Mouse (Mus musculus): ENCODE measurements around the gene Tenm4. TPM values are rescaled to one million over a fixed set of nuclear protein-coding genes. Genes with fewer than 3 reads are reported as not detected.

Gene Tenm4
- polyA plus RNA-seq, 1 experiment from 2014 or later: 7.3 TPM

GRCm38 (mm10) chr7:96530571-96531426, 359.8 kb downstream of the Tenm4 start:
- no peak overlapping the region for H3K9ac ChIP-seq (ENCODE audit: low read depth, low read length)
- 68% methylated on average over 10 of the region's 10 CpGs for WGBS

GRCm38 (mm10) chr7:96531954-96532737, 361.1 kb downstream of the Tenm4 start:
- H3K36me3 ChIP-seq (ENCODE audit: control insufficient read depth, insufficient read depth, low read length): no peaks in the 10 kb centered on the region
- H3K9me3 ChIP-seq (ENCODE audit: control insufficient read depth, low read length): no peaks in the 10 kb centered on the region
- H3K4me1 ChIP-seq (replicated peaks; ENCODE audit: control insufficient read depth, insufficient read depth, low read length): no peaks in the 10 kb centered on the region
- H3K4me3 ChIP-seq (ENCODE audit: low read depth, low read length): no peak overlapping the region
- no peak overlapping the region for H3K27ac ChIP-seq (ENCODE audit: low read depth, low read length)
- DNase-seq (ENCODE audit: low spot score) (no peak), ATAC-seq (replicated peaks; ENCODE audit: low FRiP score) (no peak)
- no peak overlapping the region for H3K9ac ChIP-seq (ENCODE audit: low read depth, low read length)
- H3K27me3 ChIP-seq (replicated peaks; ENCODE audit: control insufficient read depth, insufficient read depth, low read length): no peaks in the 10 kb centered on the region
- H3K4me2 ChIP-seq: no peak overlapping the region
- 52% methylated on average over 5 of the region's 5 CpGs for WGBS

More at GRCm38 (mm10) chr7:96530571-96531426, 359.8 kb downstream of the Tenm4 start:
- Histone ChIP-seq H3K36me3 (ENCODE audit: control insufficient read depth, insufficient read depth, low read length) (no peaks in the 10 kb centered on the region), H3K4me3 (ENCODE audit: low read depth, low read length) (no peak overlapping the region), H3K27me3 (replicated peaks; ENCODE audit: control insufficient read depth, insufficient read depth, low read length) (no peaks in the 10 kb centered on the region), H3K4me1 (replicated peaks; ENCODE audit: control insufficient read depth, insufficient read depth, low read length) (no peaks in the 10 kb centered on the region), H3K9me3 (ENCODE audit: control insufficient read depth, low read length) (no peaks in the 10 kb centered on the region), H3K4me2 (no peak overlapping the region), H3K27ac (ENCODE audit: low read depth, low read length) (no peak overlapping the region)
- ATAC-seq (replicated peaks; ENCODE audit: low FRiP score) (no peak), DNase-seq (ENCODE audit: low spot score) (no peak)

- Histone ChIP-seq H3K36me3 (ENCODE audit: control insufficient read depth, insufficient read depth, low read length) (no peaks in the 10 kb centered on the region), H3K4me1 (replicated peaks; ENCODE audit: control insufficient read depth, insufficient read depth, low read length) (no peaks in the 10 kb centered on the region), H3K9ac (ENCODE audit: low read depth, low read length) (no peak overlapping the region), H3K9me3 (ENCODE audit: control insufficient read depth, low read length) (no peaks in the 10 kb centered on the region), H3K4me2 (no peak overlapping the region), H3K4me3 (ENCODE audit: low read depth, low read length) (no peak overlapping the region), H3K27me3 (replicated peaks; ENCODE audit: control insufficient read depth, insufficient read depth, low read length) (no peaks in the 10 kb centered on the region), H3K27ac (ENCODE audit: low read depth, low read length) (no peak overlapping the region)
- DNase-seq (ENCODE audit: low spot score) (no peak), ATAC-seq (replicated peaks; ENCODE audit: low FRiP score) (no peak)
- WGBS: 80% methylated on average over 5 of the region's 5 CpGs
These were observed 361.9 kb downstream of the Tenm4 start for GRCm38 (mm10) chr7:96532804-96533400.

- Histone ChIP-seq H3K36me3 (ENCODE audit: control insufficient read depth, insufficient read depth, low read length) (no peaks in the 10 kb centered on the region), H3K4me1 (replicated peaks; ENCODE audit: control insufficient read depth, insufficient read depth, low read length) (peaks cover 5% of the 10 kb centered on the region; the same call in 1 of the 2 replicates), H3K27ac (ENCODE audit: low read depth, low read length) (no peak overlapping the region), H3K9me3 (ENCODE audit: control insufficient read depth, low read length) (no peaks in the 10 kb centered on the region), H3K4me2 (no peak overlapping the region), H3K27me3 (replicated peaks; ENCODE audit: control insufficient read depth, insufficient read depth, low read length) (no peaks in the 10 kb centered on the region), H3K4me3 (ENCODE audit: low read depth, low read length) (no peak overlapping the region), H3K9ac (ENCODE audit: low read depth, low read length) (no peak overlapping the region)
- no peak for ATAC-seq (replicated peaks; ENCODE audit: low FRiP score)
- DNase-seq (ENCODE audit: low spot score): no peak
- 70% methylated on average over 9 of the region's 9 CpGs for WGBS
These were observed 365.4 kb downstream of the Tenm4 start for GRCm38 (mm10) chr7:96536313-96536880.

GRCm38 (mm10) chr7:96539248-96540034, 368.4 kb downstream of the Tenm4 start:
- Histone ChIP-seq H3K9me3 (ENCODE audit: control insufficient read depth, low read length) (no peaks in the 10 kb centered on the region), H3K9ac (ENCODE audit: low read depth, low read length) (no peak overlapping the region), H3K36me3 (ENCODE audit: control insufficient read depth, insufficient read depth, low read length) (no peaks in the 10 kb centered on the region), H3K4me3 (ENCODE audit: low read depth, low read length) (no peak overlapping the region), H3K4me1 (replicated peaks; ENCODE audit: control insufficient read depth, insufficient read depth, low read length) (peaks cover 5% of the 10 kb centered on the region; the same call in 1 of the 2 replicates), H3K27me3 (replicated peaks; ENCODE audit: control insufficient read depth, insufficient read depth, low read length) (no peaks in the 10 kb centered on the region), H3K4me2 (no peak overlapping the region), H3K27ac (ENCODE audit: low read depth, low read length) (no peak overlapping the region)
- ATAC-seq (replicated peaks; ENCODE audit: low FRiP score) (no peak), DNase-seq (ENCODE audit: low spot score) (no peak)
- WGBS: 73% methylated on average over 4 of the region's 4 CpGs

GRCm38 (mm10) chr7:96540458-96541096, 369.5 kb downstream of the Tenm4 start:
- no peak overlapping the region for H3K4me3 ChIP-seq (ENCODE audit: low read depth, low read length)
- H3K9ac ChIP-seq (ENCODE audit: low read depth, low read length): no peak overlapping the region
- DNase-seq (ENCODE audit: low spot score): no peak
- H3K27me3 ChIP-seq (replicated peaks; ENCODE audit: control insufficient read depth, insufficient read depth, low read length): no peaks in the 10 kb centered on the region
- peaks cover 5% of the 10 kb centered on the region; the same call in 1 of the 2 replicates for H3K4me1 ChIP-seq (replicated peaks; ENCODE audit: control insufficient read depth, insufficient read depth, low read length)
- H3K9me3 ChIP-seq (ENCODE audit: control insufficient read depth, low read length): no peaks in the 10 kb centered on the region
- H3K27ac ChIP-seq (ENCODE audit: low read depth, low read length): no peak overlapping the region
- no peak overlapping the region for H3K4me2 ChIP-seq
- WGBS: 39% methylated on average over 7 of the region's 7 CpGs
- H3K36me3 ChIP-seq (ENCODE audit: control insufficient read depth, insufficient read depth, low read length): no peaks in the 10 kb centered on the region
- no peak for ATAC-seq (replicated peaks; ENCODE audit: low FRiP score)

GRCm38 (mm10) chr7:96545979-96546378, 374.9 kb downstream of the Tenm4 start:
- Histone ChIP-seq H3K9me3 (ENCODE audit: control insufficient read depth, low read length) (no peaks in the 10 kb centered on the region), H3K36me3 (ENCODE audit: control insufficient read depth, insufficient read depth, low read length) (no peaks in the 10 kb centered on the region), H3K4me2 (no peak overlapping the region), H3K9ac (ENCODE audit: low read depth, low read length) (no peak overlapping the region), H3K4me3 (ENCODE audit: low read depth, low read length) (no peak overlapping the region), H3K27me3 (replicated peaks; ENCODE audit: control insufficient read depth, insufficient read depth, low read length) (no peaks in the 10 kb centered on the region), H3K4me1 (replicated peaks; ENCODE audit: control insufficient read depth, insufficient read depth, low read length) (0 out of 2 replicates have a peak, but pooled peaks cover under 1% of the 10 kb centered on the region), H3K27ac (ENCODE audit: low read depth, low read length) (no peak overlapping the region)
- no peak for ATAC-seq (replicated peaks; ENCODE audit: low FRiP score)
- no peak for DNase-seq (ENCODE audit: low spot score)
- 36% methylated on average over 5 of the region's 5 CpGs for WGBS

All from liver, embryonic 11.5 days (tissue).